Mouse (Mus musculus) forebrain, embryonic 13.5 days (tissue): ENCODE results near the gene Arhgap30. TPM values are rescaled to one million over a fixed set of nuclear protein-coding genes. Genes with fewer than 3 reads are reported as not detected.
A peak's percentile ranks its signal among the peaks of the same experiment; 100 is the strongest.

Experiments
- ATAC-seq: fragments of 200-750 bp; cut with Nextera tagmentation; 2 replicates; pipeline ENCODE4 v1.8.0; 2017
- H3K27ac ChIP-seq: fragments of 300-500 bp; sonication (generic); 2 replicates; pipeline ENCODE4 v1.5.1; 2015; ENCODE audit warnings: inconsistent platforms, mild to moderate bottlenecking, moderate library complexity
- H3K27me3 ChIP-seq: fragments of 300-500 bp; sonication (generic); 2 replicates; pipeline ENCODE4 v1.6.1; 2015; ENCODE audit warnings: mild to moderate bottlenecking, inconsistent platforms
- H3K36me3 ChIP-seq: fragments of 300-500 bp; sonication (generic); 2 replicates; pipeline ENCODE4 v1.6.1; 2015; ENCODE audit warnings: mild to moderate bottlenecking, inconsistent platforms; ENCODE audit not compliant: poor library complexity, severe bottlenecking
- H3K4me1 ChIP-seq: fragments of 300-500 bp; sonication (generic); 2 replicates; pipeline ENCODE4 v1.6.1; 2015; ENCODE audit warnings: inconsistent platforms
- H3K4me2 ChIP-seq: fragments of 300-500 bp; sonication (generic); 2 replicates; pipeline ENCODE4 v1.6.1; 2015; ENCODE audit warnings: inconsistent platforms, mild to moderate bottlenecking, moderate library complexity
- H3K4me3 ChIP-seq: fragments of 300-500 bp; sonication (generic); 2 replicates; pipeline ENCODE4 v1.5.1; 2015; ENCODE audit warnings: mild to moderate bottlenecking, inconsistent platforms
- H3K9ac ChIP-seq: fragments of 300-500 bp; sonication (generic); 2 replicates; pipeline ENCODE4 v1.6.1; 2015; ENCODE audit warnings: mild to moderate bottlenecking, inconsistent platforms
- H3K9me3 ChIP-seq: fragments of 300-500 bp; sonication (generic); replicated peaks from 2 replicates; pipeline ENCODE4 v1.6.1; 2016; ENCODE audit warnings: inconsistent platforms
- WGBS: fragments of 180-500 bp; shearing (Covaris S2); methylation state at CpG from one replicate; pipeline ENCODE4 v1.1.7; 2015; 5-methylcytosine and 5-hydroxymethylcytosine counted together
- polyA plus RNA-seq: library from polyadenylated mRNA; unstranded; fragments of >200 nt; fragmentation: Nextera tagmentation; extraction: Ambion mirVana; gene quantifications from 2 replicates; pipeline ENCODE4 v1.2.1, GENCODE M21; 2015

Arhgap30 gene
- polyA plus RNA-seq, 1 experiment from 2014 or later = 0.36 TPM

GRCm38 (mm10) chr1:171358421-171358820 is 30.3 kb upstream of the Arhgap30 start:
- ATAC-seq = no peak
- Histone ChIP-seq H3K4me2 (no peak overlapping the region), H3K4me1 (peaks cover 18% of the 10 kb centered on the region), H3K27ac (no peak overlapping the region), H3K36me3 (peaks cover 28% of the 10 kb centered on the region), H3K9me3 (peaks cover 3% of the 10 kb centered on the region; the same call in 1 of the 2 replicates), H3K27me3 (no peaks in the 10 kb centered on the region), H3K4me3 (no peak overlapping the region), H3K9ac (no peak overlapping the region)
- WGBS = 79% methylated on average over 4 of the region's 4 CpGs

GRCm38 (mm10) chr1:171360253-171360652 is 28.5 kb upstream of the Arhgap30 start:
- Histone ChIP-seq H3K4me1 (peaks cover 18% of the 10 kb centered on the region), H3K4me3 (peak overlapping the region; percentile 46), H3K27me3 (no peaks in the 10 kb centered on the region), H3K9ac (peak overlapping the region; percentile 68), H3K9me3 (peaks cover 3% of the 10 kb centered on the region; the same call in 1 of the 2 replicates), H3K4me2 (peak overlapping the region; percentile 88), H3K27ac (peak overlapping the region; percentile 67), H3K36me3 (peaks cover 28% of the 10 kb centered on the region)
- ATAC-seq = no peak; the same call in 1 of the 2 replicates
- 4% methylated on average over 26 of the region's 26 CpGs for WGBS

GRCm38 (mm10) chr1:171360656-171361055 is 28.1 kb upstream of the Arhgap30 start, which contains the start of gene Klhdc9:
Gene Klhdc9, minus strand, starts transcription at chr1:171360798.
- H3K4me1 ChIP-seq = peaks cover 18% of the 10 kb centered on the region
- H3K27me3 ChIP-seq = no peaks in the 10 kb centered on the region
- peak within 1 kb of the TSS; percentile 46 for H3K4me3 ChIP-seq
- H3K27ac ChIP-seq = peak within 1 kb of the TSS; percentile 67
- WGBS = under 1% methylated on average over 21 of the region's 21 CpGs
- H3K9me3 ChIP-seq = peaks cover 3% of the 10 kb centered on the region; the same call in 1 of the 2 replicates
- H3K4me2 ChIP-seq = peak within 1 kb of the TSS; percentile 88
- H3K36me3 ChIP-seq = peaks cover 28% of the 10 kb centered on the region
- peak; percentile 97 for ATAC-seq
- H3K9ac ChIP-seq = peak within 1 kb of the TSS; percentile 68

GRCm38 (mm10) chr1:171361106-171362103 is 27.3 kb upstream of the Arhgap30 start:
- Histone ChIP-seq H3K9me3 (peaks cover 3% of the 10 kb centered on the region; the same call in 1 of the 2 replicates), H3K4me1 (peaks cover 18% of the 10 kb centered on the region), H3K9ac (peak overlapping the region; percentile 68), H3K27me3 (no peaks in the 10 kb centered on the region), H3K4me3 (peak overlapping the region; percentile 46), H3K4me2 (peak overlapping the region; percentile 88), H3K27ac (peak overlapping the region; percentile 67), H3K36me3 (peaks cover 26% of the 10 kb centered on the region)
- 32% methylated on average over 16 of the region's 16 CpGs for WGBS
- peak; percentile 76 for ATAC-seq

- Histone ChIP-seq H3K4me1 (peaks cover 6% of the 10 kb centered on the region), H3K9me3 (no peaks in the 10 kb centered on the region), H3K4me3 (no peak overlapping the region), H3K27ac (no peak overlapping the region), H3K27me3 (no peaks in the 10 kb centered on the region), H3K9ac (no peak overlapping the region), H3K36me3 (no peaks in the 10 kb centered on the region), H3K4me2 (no peak overlapping the region)
- ATAC-seq = no peak
- 59% methylated on average over 7 of the region's 7 CpGs for WGBS
Observed at GRCm38 (mm10) chr1:171365934-171366333, 22.8 kb upstream of the Arhgap30 start.

GRCm38 (mm10) chr1:171369845-171370556 is 18.8 kb upstream of the Arhgap30 start, which contains the start of gene Nectin4:
Gene Nectin4, plus strand, starts transcription at chr1:171370099.
- Histone ChIP-seq H3K9me3 (no peaks in the 10 kb centered on the region), H3K4me3 (no peak within 1 kb of the TSS), H3K36me3 (no peaks in the 10 kb centered on the region), H3K9ac (no peak within 1 kb of the TSS), H3K4me1 (no peaks in the 10 kb centered on the region), H3K27me3 (no peaks in the 10 kb centered on the region), H3K27ac (no peak within 1 kb of the TSS), H3K4me2 (no peak within 1 kb of the TSS)
- no peak for ATAC-seq
- 37% methylated on average over 20 of the region's 20 CpGs for WGBS

- no peaks in the 10 kb centered on the region for H3K4me1 ChIP-seq
- H3K27ac ChIP-seq = no peak overlapping the region
- ATAC-seq = no peak
- H3K9ac ChIP-seq = no peak overlapping the region
- H3K27me3 ChIP-seq = no peaks in the 10 kb centered on the region
- no peak overlapping the region for H3K4me3 ChIP-seq
- H3K9me3 ChIP-seq = no peaks in the 10 kb centered on the region
- H3K36me3 ChIP-seq = no peaks in the 10 kb centered on the region
- H3K4me2 ChIP-seq = no peak overlapping the region
- 26% methylated on average over 3 of the region's 3 CpGs for WGBS
Observed at GRCm38 (mm10) chr1:171372880-171373279, 15.9 kb upstream of the Arhgap30 start.

GRCm38 (mm10) chr1:171373946-171374345 is 14.8 kb upstream of the Arhgap30 start:
- Histone ChIP-seq H3K4me3 (no peak overlapping the region), H3K27ac (no peak overlapping the region), H3K9ac (no peak overlapping the region), H3K4me2 (no peak overlapping the region), H3K9me3 (no peaks in the 10 kb centered on the region), H3K4me1 (no peaks in the 10 kb centered on the region), H3K27me3 (no peaks in the 10 kb centered on the region), H3K36me3 (no peaks in the 10 kb centered on the region)
- 2% methylated on average over 4 of the region's 4 CpGs for WGBS
- 0 out of 2 replicates have a peak, but pooled peaks have one; percentile 19 for ATAC-seq

- H3K27me3 ChIP-seq = peaks cover 13% of the 10 kb centered on the region
- H3K9ac ChIP-seq = no peak overlapping the region
- H3K4me3 ChIP-seq = no peak overlapping the region
- H3K4me2 ChIP-seq = no peak overlapping the region
- H3K27ac ChIP-seq = no peak overlapping the region
- no peaks in the 10 kb centered on the region for H3K36me3 ChIP-seq
- H3K9me3 ChIP-seq = no peaks in the 10 kb centered on the region
- WGBS = 51% methylated on average over 9 of the region's 9 CpGs
- H3K4me1 ChIP-seq = peaks cover 11% of the 10 kb centered on the region
- ATAC-seq = no peak
Observed at GRCm38 (mm10) chr1:171375646-171376097, 13.1 kb upstream of the Arhgap30 start.

- WGBS = 87% methylated on average over 6 of the region's 6 CpGs
- Histone ChIP-seq H3K4me1 (peaks cover 11% of the 10 kb centered on the region), H3K4me2 (no peak overlapping the region), H3K9ac (no peak overlapping the region), H3K27ac (no peak overlapping the region), H3K4me3 (no peak overlapping the region), H3K36me3 (no peaks in the 10 kb centered on the region), H3K27me3 (peaks cover 17% of the 10 kb centered on the region), H3K9me3 (no peaks in the 10 kb centered on the region)
- no peak for ATAC-seq
Observed at GRCm38 (mm10) chr1:171378298-171378697, 10.5 kb upstream of the Arhgap30 start.

GRCm38 (mm10) chr1:171379935-171380599 is 8.7 kb upstream of the Arhgap30 start:
- 2% methylated on average over 31 of the region's 31 CpGs for WGBS
- Histone ChIP-seq H3K27me3 (peaks cover 17% of the 10 kb centered on the region), H3K4me1 (peaks cover 11% of the 10 kb centered on the region), H3K9ac (peak overlapping the region; percentile 34), H3K27ac (no peak overlapping the region), H3K4me2 (peak overlapping the region; percentile 59), H3K4me3 (peak overlapping the region; percentile 29), H3K9me3 (no peaks in the 10 kb centered on the region), H3K36me3 (no peaks in the 10 kb centered on the region)
- peak; percentile 81 for ATAC-seq
